Mouse (Mus musculus): ENCODE measurements around the gene Tulp2.

DNA sequence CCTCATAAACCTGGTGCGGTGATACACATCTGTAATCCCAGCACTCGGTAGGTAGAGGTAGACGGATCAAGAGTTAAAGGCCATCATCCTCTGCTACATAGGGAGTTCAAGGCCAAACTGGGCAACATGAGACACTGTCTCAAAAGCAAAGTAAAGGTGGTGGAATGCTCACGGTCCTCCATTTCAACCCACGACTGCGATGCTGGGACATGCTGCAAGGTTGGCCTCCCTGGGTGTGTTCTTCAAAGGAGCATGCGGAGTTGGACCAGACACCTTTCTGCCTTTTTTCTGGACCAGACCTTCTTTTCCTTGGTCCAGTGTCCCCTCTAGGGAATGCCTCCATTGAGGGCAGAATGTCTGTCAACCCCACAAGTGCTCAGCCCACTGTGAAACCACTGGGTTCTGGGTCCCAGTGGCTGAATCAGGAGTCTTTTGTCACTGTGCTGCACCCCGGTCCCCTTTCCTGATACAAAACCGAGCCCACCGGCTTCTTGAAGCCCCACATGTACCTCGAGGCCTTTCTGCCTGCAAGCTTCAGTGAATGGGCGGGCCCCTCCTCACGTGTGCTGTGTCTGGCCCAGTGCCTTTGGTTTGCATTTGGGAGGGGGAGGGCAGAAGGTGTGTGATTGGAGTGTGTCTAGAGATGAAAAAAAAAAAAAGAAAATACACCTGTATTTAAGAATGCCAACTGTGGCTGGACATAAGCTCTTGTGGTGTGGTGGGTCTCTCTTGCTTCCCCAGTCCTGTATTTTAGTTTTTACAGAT is 25.6 kb upstream of the Tulp2 start:
- TF ChIP-seq POLR2A (IDR thresholded peaks at IDR 0.05; ENCODE audit: extremely low read depth, insufficient read depth, low read length) (no peak), CTCF (IDR thresholded peaks at IDR 0.05; ENCODE audit: extremely low read depth, insufficient read depth, low read length) (no peak)

Measured in cortical plate, adult 2 months (tissue).